Mouse (Mus musculus) liver, embryonic 15.5 days (tissue): ENCODE data around the gene Vat1. TPM values are rescaled to one million over a fixed set of nuclear protein-coding genes. Genes with fewer than 3 reads are reported as not detected.
A peak's percentile ranks its signal among the peaks of the same experiment; 100 is the strongest.

Source experiments
- ATAC-seq: fragments of 200-750 bp; cut with Nextera tagmentation; 2 replicates; pipeline ENCODE4 v1.8.0; 2017; ENCODE audit warnings: moderate number of reproducible peaks, mild to moderate bottlenecking, moderate library complexity; ENCODE audit not compliant: insufficient read depth
- H3K27ac ChIP-seq: fragments of 300-500 bp; sonication (generic); replicated peaks from 2 replicates; pipeline ENCODE4 v1.5.1; 2015; ENCODE audit warnings: mild to moderate bottlenecking, inconsistent platforms
- H3K27me3 ChIP-seq: fragments of 300-500 bp; sonication (generic); 2 replicates; pipeline ENCODE4 v1.6.1; 2015; ENCODE audit warnings: mild to moderate bottlenecking, inconsistent platforms
- H3K36me3 ChIP-seq: fragments of 300-500 bp; sonication (generic); replicated peaks from 2 replicates; pipeline ENCODE4 v1.6.1; 2015; ENCODE audit warnings: moderate library complexity, mild to moderate bottlenecking, inconsistent platforms
- H3K4me1 ChIP-seq: fragments of 300-500 bp; sonication (generic); replicated peaks from 2 replicates; pipeline ENCODE4 v1.6.1; 2015; ENCODE audit warnings: inconsistent platforms
- H3K4me2 ChIP-seq: fragments of 300-500 bp; sonication (generic); 2 replicates; pipeline ENCODE4 v1.6.1; 2015; ENCODE audit warnings: moderate library complexity, mild to moderate bottlenecking, inconsistent platforms
- H3K4me3 ChIP-seq: fragments of 300-500 bp; sonication (generic); replicated peaks from 2 replicates; pipeline ENCODE4 v1.5.1; 2015; ENCODE audit warnings: mild to moderate bottlenecking, inconsistent platforms
- H3K9ac ChIP-seq: fragments of 300-500 bp; sonication (generic); 2 replicates; pipeline ENCODE4 v1.6.1; 2015; ENCODE audit warnings: moderate library complexity, mild to moderate bottlenecking, inconsistent platforms
- H3K9me3 ChIP-seq: fragments of 300-500 bp; sonication (generic); replicated peaks from 2 replicates; pipeline ENCODE4 v1.6.1; 2016; ENCODE audit warnings: inconsistent platforms
- WGBS: fragments of 180-500 bp; shearing (Covaris S2); methylation state at CpG from one replicate; pipeline ENCODE4 v1.1.7; 2015; ENCODE audit warnings: mixed read lengths; ENCODE audit not compliant: insufficient replicate concordance; 5-methylcytosine and 5-hydroxymethylcytosine counted together
- polyA plus RNA-seq: library from polyadenylated mRNA; unstranded; fragments of >200 nt; fragmentation: Nextera tagmentation; extraction: Ambion mirVana; gene quantifications from 2 replicates; pipeline ENCODE4 v1.2.1, GENCODE M21; 2015

The Vat1 gene
- polyA plus RNA-seq: 10.0 and 10.8 TPM in 2 replicates

DNA sequence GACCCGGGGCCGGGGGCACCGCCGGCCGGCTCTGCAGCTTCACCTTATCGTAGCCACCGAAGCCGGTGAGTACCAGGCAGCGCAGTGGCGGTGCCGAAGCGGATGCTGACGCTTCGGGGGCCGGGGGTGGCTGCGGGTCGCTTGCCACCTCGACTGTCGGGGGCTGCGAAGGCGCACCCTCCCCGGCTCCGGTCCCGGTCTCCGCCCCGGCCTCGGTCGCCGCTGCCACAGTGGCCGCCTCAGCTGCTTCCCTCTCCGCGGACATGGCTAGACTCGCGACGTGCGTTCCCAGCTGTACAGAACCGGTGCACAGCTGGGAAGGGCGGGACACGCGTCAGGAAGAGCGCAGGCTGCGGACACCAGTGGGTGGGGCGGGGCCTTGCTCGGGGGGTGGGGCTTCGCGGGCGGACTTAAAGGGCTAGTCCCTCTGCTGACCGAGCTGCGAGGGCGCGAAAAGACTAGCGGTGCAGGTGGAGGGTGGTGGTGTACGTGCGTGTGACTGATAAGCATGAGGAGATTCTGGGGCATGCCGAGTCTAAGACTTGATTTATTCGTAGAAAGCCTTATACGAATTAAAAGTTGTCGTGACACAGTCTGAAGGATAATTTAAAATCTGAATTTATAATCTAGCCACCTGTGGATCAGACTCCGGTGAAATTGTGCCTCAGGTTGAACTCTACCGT is at the start of gene Vat1:
Gene Vat1 (minus strand): TSS at position 362 of the 683 bp plus-strand sequence.
- Histone ChIP-seq H3K36me3 (0 out of 2 replicates have a peak, but pooled peaks cover 4% of the 10 kb centered on the region), H3K27me3 (peaks cover 77% of the 10 kb centered on the region), H3K4me3 (peak within 1 kb of the TSS; percentile 67), H3K9ac (peak within 1 kb of the TSS; percentile 62), H3K27ac (peak within 1 kb of the TSS; percentile 51; the same call in 1 of the 2 replicates), H3K4me2 (peak within 1 kb of the TSS; percentile 94), H3K4me1 (peaks cover 69% of the 10 kb centered on the region), H3K9me3 (no peaks in the 10 kb centered on the region)
- WGBS: under 1% methylated on average over 60 of the region's 60 CpGs
- peak; percentile 66 for ATAC-seq

DNA sequence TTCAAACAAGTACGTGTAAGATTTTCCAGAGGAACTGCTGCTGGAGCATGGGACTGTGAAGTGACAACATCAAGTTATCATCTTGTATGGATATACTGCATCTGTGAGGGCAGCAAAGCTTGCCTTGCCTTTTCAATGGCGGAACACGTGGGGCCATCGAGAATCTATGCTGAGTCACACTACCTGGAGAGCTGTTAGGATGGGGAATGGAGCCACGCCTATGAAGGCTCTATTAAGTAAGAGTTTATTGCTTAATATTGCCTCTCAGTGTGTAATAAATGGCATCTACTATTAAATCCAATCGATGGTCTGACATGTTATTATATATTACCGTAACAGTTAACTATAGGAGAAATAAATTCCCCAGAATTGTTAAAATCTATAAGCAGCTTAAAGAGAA is 41.1 kb upstream of the Vat1 start:
- WGBS: 78% methylated on average over 7 of the region's 7 CpGs
- peaks cover 94% of the 10 kb centered on the region for H3K36me3 ChIP-seq
- ATAC-seq: no peak

DNA sequence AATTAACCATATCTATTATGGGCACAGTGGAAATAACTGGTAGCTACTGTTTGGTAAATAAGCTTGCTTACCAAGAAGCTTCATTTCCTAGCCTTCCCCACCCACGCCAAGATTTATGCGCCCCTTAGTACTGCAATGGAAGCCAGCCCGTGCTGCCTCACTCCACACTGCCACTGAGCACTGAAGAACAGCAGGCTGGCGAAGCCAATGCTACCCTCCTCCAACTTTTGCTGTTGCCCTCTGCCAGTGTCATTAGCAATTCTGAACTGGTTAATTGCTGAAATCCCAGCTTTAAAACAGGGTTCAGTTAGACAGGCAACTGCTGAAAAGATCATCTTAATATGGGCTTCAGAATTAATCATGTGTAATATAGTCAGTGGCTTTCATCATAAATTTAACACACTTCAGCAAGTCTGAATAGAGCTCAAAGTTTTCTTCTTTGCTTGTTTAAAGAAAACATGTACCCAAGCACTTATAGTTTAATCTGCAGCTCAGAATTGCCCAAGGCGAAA is 40.3 kb upstream of the Vat1 start:
- 88% methylated on average over 5 of the region's 5 CpGs for WGBS
- no peak for ATAC-seq
- Histone ChIP-seq H3K4me3 (no peak overlapping the region), H3K4me2 (no peak overlapping the region), H3K27ac (no peak overlapping the region), H3K4me1 (no peaks in the 10 kb centered on the region), H3K27me3 (no peaks in the 10 kb centered on the region), H3K36me3 (peaks cover 94% of the 10 kb centered on the region), H3K9me3 (no peaks in the 10 kb centered on the region), H3K9ac (no peak overlapping the region)

More for the DNA sequence above, 41.1 kb upstream of the Vat1 start:
- H3K9ac ChIP-seq: no peak overlapping the region
- H3K4me1 ChIP-seq: no peaks in the 10 kb centered on the region
- H3K4me2 ChIP-seq: no peak overlapping the region
- H3K4me3 ChIP-seq: no peak overlapping the region
- no peak overlapping the region for H3K27ac ChIP-seq
- no peaks in the 10 kb centered on the region for H3K27me3 ChIP-seq
- H3K9me3 ChIP-seq: no peaks in the 10 kb centered on the region

DNA sequence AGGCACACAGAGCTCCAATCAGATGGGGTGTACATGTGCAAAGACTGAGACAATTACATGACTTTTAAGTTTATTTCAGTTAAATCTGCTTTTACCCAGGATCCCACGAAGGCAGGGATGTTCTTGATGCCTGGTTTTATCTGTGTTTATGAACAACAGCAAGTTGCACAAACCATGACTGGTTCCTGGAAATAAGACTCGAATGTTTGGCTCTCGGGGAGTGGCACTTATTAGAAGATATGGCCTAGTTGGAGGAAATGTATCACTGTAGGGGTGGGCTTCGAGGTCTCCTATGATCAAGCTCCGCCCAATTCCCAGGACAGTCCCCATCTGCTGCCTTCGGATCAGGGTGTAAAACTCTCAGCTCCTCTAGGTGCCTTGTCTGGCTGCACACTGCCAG is 20.1 kb upstream of the Vat1 start:
- H3K36me3 ChIP-seq: peaks cover 44% of the 10 kb centered on the region
- H3K9me3 ChIP-seq: no peaks in the 10 kb centered on the region
- peak overlapping the region; percentile 45 for H3K4me2 ChIP-seq
- peaks cover 40% of the 10 kb centered on the region for H3K4me1 ChIP-seq
- WGBS: 25% methylated on average over 6 of the region's 6 CpGs
- ATAC-seq: no peak
- peak overlapping the region; percentile 71 for H3K27ac ChIP-seq
- no peak overlapping the region for H3K4me3 ChIP-seq
- H3K27me3 ChIP-seq: no peaks in the 10 kb centered on the region
- H3K9ac ChIP-seq: no peak overlapping the region

DNA sequence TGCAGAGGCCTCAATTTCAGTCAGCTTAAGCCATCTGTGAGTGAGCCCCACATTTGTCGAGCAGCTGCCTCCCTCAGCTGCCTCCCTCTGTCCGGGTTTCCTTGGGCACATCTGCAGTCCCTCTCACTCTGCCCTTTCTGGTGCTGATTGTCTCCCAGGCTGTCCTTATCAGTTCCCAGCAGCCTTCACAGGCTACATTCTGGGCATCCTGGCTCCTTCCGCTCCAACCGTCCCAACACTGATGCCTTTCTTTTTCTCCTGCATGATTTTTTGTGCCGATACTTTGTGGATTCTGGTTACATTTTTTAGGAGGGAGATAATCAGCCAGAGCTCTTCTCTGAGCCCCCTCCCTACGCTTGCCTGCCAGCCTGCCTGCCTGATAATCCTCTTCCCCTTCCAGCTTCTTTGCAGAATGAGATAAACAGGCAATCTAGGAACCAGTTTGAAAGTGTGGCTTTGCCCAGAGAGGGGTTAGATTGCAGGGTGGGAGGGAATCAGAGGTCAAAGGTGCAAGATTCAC is 19.5 kb upstream of the Vat1 start:
- Histone ChIP-seq H3K9ac (no peak overlapping the region), H3K4me2 (peak overlapping the region; percentile 45), H3K27me3 (no peaks in the 10 kb centered on the region), H3K36me3 (peaks cover 39% of the 10 kb centered on the region), H3K4me3 (no peak overlapping the region), H3K9me3 (no peaks in the 10 kb centered on the region), H3K4me1 (peaks cover 46% of the 10 kb centered on the region), H3K27ac (peak overlapping the region; percentile 71)
- WGBS: 9% methylated on average over 6 of the region's 6 CpGs
- peak; percentile 86 for ATAC-seq

DNA sequence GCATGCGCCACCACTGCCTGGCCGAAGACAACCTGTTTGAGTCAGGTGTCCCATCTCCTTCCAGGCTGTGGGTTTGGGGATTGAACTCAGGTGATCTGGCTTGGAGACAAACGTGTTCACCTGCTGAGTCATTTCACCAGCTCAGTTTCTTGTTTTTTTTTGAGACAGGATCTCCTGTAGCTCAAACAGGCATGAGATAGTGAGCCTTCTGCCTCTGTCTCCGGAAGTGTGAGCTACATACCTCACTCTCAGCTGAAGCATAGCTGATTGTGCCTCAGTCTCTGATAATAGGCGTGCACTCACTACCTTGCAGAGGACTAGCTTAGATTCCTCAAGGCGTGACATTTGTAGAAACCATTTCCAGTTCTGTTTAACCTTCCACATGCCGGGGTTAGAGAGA is 18.8 kb upstream of the Vat1 start:
- Histone ChIP-seq H3K27me3 (no peaks in the 10 kb centered on the region), H3K4me2 (peak overlapping the region; percentile 45), H3K36me3 (peaks cover 32% of the 10 kb centered on the region), H3K27ac (no peak overlapping the region; the same call in none of the 2 replicates), H3K4me3 (no peak overlapping the region), H3K4me1 (peaks cover 47% of the 10 kb centered on the region), H3K9ac (no peak overlapping the region), H3K9me3 (no peaks in the 10 kb centered on the region)
- 31% methylated on average over 7 of the region's 7 CpGs for WGBS
- no peak for ATAC-seq

DNA sequence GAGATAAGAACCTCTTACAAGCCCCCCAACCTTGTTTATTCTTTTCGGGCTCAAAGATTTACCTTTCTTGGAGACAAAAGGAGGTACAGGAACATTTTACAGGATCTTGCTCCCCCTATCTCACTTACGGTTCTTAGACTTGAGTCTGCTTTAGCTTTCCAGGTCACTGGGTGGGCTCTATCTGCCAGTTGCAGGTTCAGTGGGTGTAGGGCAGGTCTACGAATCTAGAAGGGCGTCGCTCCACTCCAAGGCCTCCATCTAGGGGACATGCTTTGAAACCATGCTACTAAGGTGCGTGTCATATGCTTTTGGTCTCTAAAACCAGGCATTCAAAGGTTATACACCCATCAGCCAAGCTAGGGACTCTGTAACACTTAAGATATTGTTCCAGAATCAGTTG is 18.2 kb upstream of the Vat1 start:
- ATAC-seq: no peak
- peak overlapping the region; percentile 31; the same call in 1 of the 2 replicates for H3K4me2 ChIP-seq
- peaks cover 4% of the 10 kb centered on the region for H3K27me3 ChIP-seq
- H3K9ac ChIP-seq: no peak overlapping the region
- H3K4me3 ChIP-seq: no peak overlapping the region
- 22% methylated on average over 6 of the region's 6 CpGs for WGBS
- no peak overlapping the region; the same call in 1 of the 2 replicates for H3K27ac ChIP-seq
- no peaks in the 10 kb centered on the region for H3K9me3 ChIP-seq
- H3K36me3 ChIP-seq: peaks cover 27% of the 10 kb centered on the region
- H3K4me1 ChIP-seq: peaks cover 49% of the 10 kb centered on the region

DNA sequence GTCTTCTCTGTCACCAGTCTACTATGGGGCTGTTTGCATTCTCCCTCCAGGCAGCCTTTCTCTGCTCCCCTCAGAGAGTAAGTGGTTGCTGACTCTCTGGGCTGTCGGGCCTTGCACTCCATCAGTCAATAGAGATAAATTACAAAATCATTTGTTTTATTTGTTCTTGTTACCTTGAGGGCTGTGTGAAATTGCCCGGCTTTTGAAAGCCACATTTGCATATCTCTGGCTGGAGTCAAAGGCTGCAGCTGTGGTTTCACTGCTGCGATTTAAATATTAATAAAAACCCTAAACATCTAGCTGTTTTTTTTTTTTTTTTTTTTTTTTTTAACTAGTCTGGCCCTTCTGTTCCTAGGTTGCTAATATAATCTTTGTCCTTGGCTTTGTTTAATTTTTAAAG is 17.8 kb upstream of the Vat1 start:
- H3K4me1 ChIP-seq: peaks cover 53% of the 10 kb centered on the region
- H3K4me2 ChIP-seq: no peak overlapping the region
- 27% methylated on average over 3 of the region's 3 CpGs for WGBS
- H3K9me3 ChIP-seq: no peaks in the 10 kb centered on the region
- peaks cover 22% of the 10 kb centered on the region for H3K36me3 ChIP-seq
- H3K27me3 ChIP-seq: peaks cover 8% of the 10 kb centered on the region
- no peak overlapping the region for H3K9ac ChIP-seq
- H3K27ac ChIP-seq: no peak overlapping the region
- ATAC-seq: no peak
- no peak overlapping the region for H3K4me3 ChIP-seq

DNA sequence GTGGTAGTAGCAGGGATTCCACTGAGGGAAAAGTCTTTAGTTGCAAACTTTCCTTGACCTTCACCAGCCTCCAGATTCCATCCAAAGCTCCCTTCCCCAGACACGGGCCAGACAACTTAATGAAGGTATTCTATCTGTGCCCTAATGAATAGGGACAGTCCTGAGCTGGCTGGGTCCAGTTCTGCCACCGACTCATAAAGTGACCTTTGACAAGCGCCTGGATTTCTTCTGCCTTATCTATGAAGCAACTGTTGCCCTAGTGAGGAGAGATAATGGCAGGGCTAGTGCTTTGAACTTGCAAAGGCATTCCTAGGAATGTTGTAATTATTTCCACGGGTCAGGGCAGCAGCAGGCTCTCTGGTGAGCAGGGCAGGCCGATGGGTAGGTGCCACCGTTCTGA is 14.9 kb upstream of the Vat1 start:
- peaks cover 42% of the 10 kb centered on the region for H3K4me1 ChIP-seq
- H3K4me3 ChIP-seq: no peak overlapping the region
- no peak overlapping the region for H3K4me2 ChIP-seq
- 31% methylated on average over 6 of the region's 6 CpGs for WGBS
- H3K36me3 ChIP-seq: no peaks in the 10 kb centered on the region
- H3K9me3 ChIP-seq: no peaks in the 10 kb centered on the region
- no peak overlapping the region for H3K9ac ChIP-seq
- H3K27me3 ChIP-seq: peaks cover 8% of the 10 kb centered on the region
- H3K27ac ChIP-seq: no peak overlapping the region
- ATAC-seq: no peak

DNA sequence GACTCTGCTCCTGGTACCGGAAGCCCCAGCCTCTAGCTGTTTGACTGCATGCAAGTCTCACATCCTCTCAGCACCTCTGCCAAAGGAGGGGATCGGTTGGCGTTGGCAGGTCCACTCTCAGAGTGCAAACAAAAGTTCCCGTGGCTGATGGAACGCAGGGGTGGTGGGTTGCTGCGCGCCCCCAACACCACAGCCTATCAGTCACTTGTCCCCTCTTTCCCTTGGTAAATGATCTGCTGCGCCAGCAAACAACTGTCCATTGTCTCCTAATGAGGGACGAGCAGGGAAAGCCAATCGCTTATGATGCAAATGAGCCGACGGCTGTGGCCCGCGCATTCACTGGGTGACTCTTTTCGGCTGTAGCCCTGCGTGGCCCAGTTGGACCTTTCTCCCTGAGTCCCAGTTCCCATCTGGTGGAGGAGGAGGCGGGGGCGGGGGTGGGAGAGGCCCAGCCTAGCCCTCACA is 13.2 kb upstream of the Vat1 start:
- no peaks in the 10 kb centered on the region for H3K36me3 ChIP-seq
- H3K9me3 ChIP-seq: no peaks in the 10 kb centered on the region
- peaks cover 25% of the 10 kb centered on the region for H3K4me1 ChIP-seq
- no peak for ATAC-seq
- H3K27me3 ChIP-seq: peaks cover 12% of the 10 kb centered on the region
- WGBS: 35% methylated on average over 18 of the region's 18 CpGs
- no peak overlapping the region for H3K9ac ChIP-seq
- no peak overlapping the region for H3K4me3 ChIP-seq
- H3K27ac ChIP-seq: no peak overlapping the region
- peak overlapping the region; percentile 38 for H3K4me2 ChIP-seq

DNA sequence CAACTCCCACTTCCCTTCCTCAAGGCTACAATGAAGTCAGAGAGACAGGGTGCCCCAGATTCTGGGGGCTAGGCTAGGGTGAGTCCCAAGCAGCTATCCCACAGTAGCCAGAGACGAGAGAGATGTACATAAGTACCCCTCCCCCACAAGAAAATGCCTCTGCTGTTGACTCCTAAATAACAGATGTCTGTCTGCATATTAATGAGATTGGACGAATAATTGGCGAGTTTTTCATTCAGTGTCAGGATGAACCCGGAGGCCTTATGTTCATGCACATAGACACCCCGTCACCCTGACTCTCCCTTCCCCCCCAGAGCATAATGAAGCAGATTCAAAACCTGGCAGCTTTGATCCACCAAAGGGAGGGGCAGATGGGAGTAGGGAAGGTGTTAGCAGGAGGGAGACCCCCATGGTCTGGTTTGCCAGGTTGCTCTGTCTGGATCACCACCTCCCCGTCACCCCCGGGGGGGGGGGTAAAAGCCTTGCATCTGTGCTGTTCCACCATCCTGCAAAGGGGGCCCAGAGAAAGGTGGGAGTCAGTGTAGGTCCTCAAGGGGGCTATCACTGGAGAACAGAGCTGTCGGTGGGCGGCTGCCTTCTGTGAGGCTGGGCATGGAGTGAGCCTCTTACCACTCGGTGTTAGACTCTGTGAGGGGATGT is 11.7 kb upstream of the Vat1 start:
- WGBS: 62% methylated on average over 10 of the region's 10 CpGs
- peaks cover 22% of the 10 kb centered on the region for H3K27me3 ChIP-seq
- H3K9ac ChIP-seq: no peak overlapping the region
- H3K4me3 ChIP-seq: no peak overlapping the region
- no peak overlapping the region for H3K27ac ChIP-seq
- no peaks in the 10 kb centered on the region for H3K36me3 ChIP-seq
- no peaks in the 10 kb centered on the region for H3K9me3 ChIP-seq
- peaks cover 15% of the 10 kb centered on the region for H3K4me1 ChIP-seq
- no peak overlapping the region for H3K4me2 ChIP-seq
- no peak for ATAC-seq
